Mouse (Mus musculus) liver, postnatal 0 days (tissue): ENCODE measurements at regions not wholly inside any gene's neighbourhood (a gene's known extent, or its start where the extent isn't known, plus 50 kb on each side); places are given as distances from the start of the nearest gene placed in this dataset.

Experiments used
- ATAC-seq: fragments of 200-750 bp; cut with Nextera tagmentation; 2 replicates; pipeline ENCODE4 v1.8.0; 2017; ENCODE audit warnings: mild to moderate bottlenecking, moderate library complexity
- DNase-seq: peaks from one replicate; pipeline ENCODE4 v3.0.0-alpha.2; 2016
- H3K27ac ChIP-seq: fragments of 300-500 bp; sonication (generic); 2 replicates; pipeline ENCODE4 v1.5.1; 2014; ENCODE audit warnings: antibody characterized with exemption, moderate library complexity, mild to moderate bottlenecking, low read depth
- H3K27me3 ChIP-seq: fragments of 300-500 bp; sonication (generic); 2 replicates; pipeline ENCODE4 v1.6.1; 2014; ENCODE audit warnings: low read length, control low read depth, mixed read lengths; ENCODE audit not compliant: insufficient read depth
- H3K36me3 ChIP-seq: fragments of 300-500 bp; sonication (generic); replicated peaks from 2 replicates; pipeline ENCODE4 v1.6.1; 2014; ENCODE audit warnings: mild to moderate bottlenecking, control low read depth, low read length, moderate library complexity, mixed read lengths; ENCODE audit not compliant: insufficient read depth
- H3K4me1 ChIP-seq: fragments of 300-500 bp; sonication (generic); 2 replicates; pipeline ENCODE4 v1.6.1; 2014; ENCODE audit warnings: antibody characterized with exemption, mild to moderate bottlenecking, control low read depth; ENCODE audit not compliant: insufficient read depth
- H3K4me2 ChIP-seq: fragments of 300-500 bp; sonication (generic); 2 replicates; pipeline ENCODE4 v1.6.1; 2014; ENCODE audit warnings: low read depth, mild to moderate bottlenecking, low read length, moderate library complexity, mixed read lengths
- H3K4me3 ChIP-seq: fragments of 300-500 bp; sonication (generic); 2 replicates; pipeline ENCODE4 v1.5.1; 2014; ENCODE audit warnings: low read depth, low read length
- H3K9ac ChIP-seq: fragments of 300-500 bp; sonication (generic); replicated peaks from 2 replicates; pipeline ENCODE4 v1.6.1; 2014; ENCODE audit warnings: mild to moderate bottlenecking, moderate library complexity
- H3K9me3 ChIP-seq: fragments of 300-500 bp; sonication (generic); 2 replicates; pipeline ENCODE4 v1.6.1; 2016; ENCODE audit warnings: mild to moderate bottlenecking, control low read depth, low read length, mixed read lengths
- CTCF ChIP-seq: sonication (generic); IDR thresholded peaks from 2 replicates; pipeline ENCODE4 v1.5.1; 2016; ENCODE audit warnings: antibody characterized with exemption, low read depth
- EP300 ChIP-seq: IDR thresholded peaks from 2 replicates; pipeline ENCODE4 v1.6.1; 2016; ENCODE audit warnings: antibody characterized with exemption, low read depth, mild to moderate bottlenecking
- WGBS: fragments of 180-500 bp; shearing (Covaris S2); extraction: QIAGEN DNeasy Blood & Tissue Kit; methylation state at CpG from one replicate; pipeline ENCODE4 v1.1.7; 2014; ENCODE audit not compliant: insufficient replicate concordance; 5-methylcytosine and 5-hydroxymethylcytosine counted together

DNA sequence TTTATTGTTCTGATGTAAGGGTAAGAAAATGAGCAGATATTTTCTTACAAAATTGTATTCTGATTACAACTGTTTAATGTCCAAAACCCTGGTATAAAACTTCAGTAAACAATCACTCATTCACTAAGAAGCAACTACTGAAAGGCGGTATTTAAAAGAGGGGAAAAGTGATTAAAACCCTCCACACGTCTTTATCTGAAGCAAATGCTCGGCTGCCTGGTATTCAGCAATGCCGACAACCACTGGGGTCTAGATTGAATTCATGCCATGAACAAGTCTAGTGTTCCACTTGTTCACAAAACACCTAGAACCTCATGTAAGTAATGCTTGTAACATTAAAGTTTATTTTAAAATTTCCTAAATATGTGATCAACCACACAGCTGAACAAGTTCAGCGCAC, 139.2 kb upstream of the Klf14 start:
- H3K9me3 ChIP-seq, result no peaks in the 10 kb centered on the region
- H3K27ac ChIP-seq, result no peak overlapping the region
- no peaks in the 10 kb centered on the region for H3K27me3 ChIP-seq
- H3K9ac ChIP-seq, result no peak overlapping the region
- no peaks in the 10 kb centered on the region for H3K36me3 ChIP-seq
- H3K4me3 ChIP-seq, result no peak overlapping the region
- H3K4me1 ChIP-seq, result no peaks in the 10 kb centered on the region
- TF ChIP-seq CTCF (no peak), EP300 (no peak)
- DNase-seq (no peak), ATAC-seq (no peak)
- 85% methylated on average over 5 of the region's 5 CpGs for WGBS
- H3K4me2 ChIP-seq, result no peak overlapping the region

DNA sequence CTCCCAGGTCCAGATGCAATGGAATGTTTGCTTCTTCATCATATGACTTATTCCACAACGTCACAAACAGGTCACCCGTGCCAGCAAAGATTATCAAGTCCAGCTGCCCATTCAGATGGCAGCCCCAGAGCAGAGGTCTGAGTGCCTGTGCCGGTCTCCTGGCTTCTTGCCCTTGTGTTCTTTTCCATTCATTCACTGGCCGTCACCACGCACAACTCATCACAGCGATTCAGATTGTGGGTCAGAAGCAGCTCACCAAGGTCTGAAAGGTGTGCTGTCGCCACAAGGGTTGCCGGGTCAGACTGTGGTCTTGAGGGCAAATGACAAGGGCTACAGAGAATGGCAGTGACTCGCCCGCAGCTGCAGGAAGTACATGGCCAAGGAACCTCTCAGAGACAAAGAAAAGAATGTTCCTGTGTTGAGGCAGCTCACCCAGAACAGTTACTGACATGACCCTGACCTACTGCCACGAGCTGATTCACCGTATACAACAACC, 141.3 kb upstream of the Klf14 start:
- H3K9me3 ChIP-seq, result no peaks in the 10 kb centered on the region
- no peak overlapping the region for H3K4me2 ChIP-seq
- 63% methylated on average over 12 of the region's 12 CpGs for WGBS
- H3K36me3 ChIP-seq, result no peaks in the 10 kb centered on the region; the same call in 1 of the 2 replicates
- ATAC-seq (no peak), DNase-seq (no peak)
- H3K27me3 ChIP-seq, result no peaks in the 10 kb centered on the region
- no peak overlapping the region for H3K27ac ChIP-seq
- H3K9ac ChIP-seq, result no peak overlapping the region
- no peak overlapping the region for H3K4me3 ChIP-seq
- H3K4me1 ChIP-seq, result no peaks in the 10 kb centered on the region
- TF ChIP-seq EP300 (no peak), CTCF (no peak)

DNA sequence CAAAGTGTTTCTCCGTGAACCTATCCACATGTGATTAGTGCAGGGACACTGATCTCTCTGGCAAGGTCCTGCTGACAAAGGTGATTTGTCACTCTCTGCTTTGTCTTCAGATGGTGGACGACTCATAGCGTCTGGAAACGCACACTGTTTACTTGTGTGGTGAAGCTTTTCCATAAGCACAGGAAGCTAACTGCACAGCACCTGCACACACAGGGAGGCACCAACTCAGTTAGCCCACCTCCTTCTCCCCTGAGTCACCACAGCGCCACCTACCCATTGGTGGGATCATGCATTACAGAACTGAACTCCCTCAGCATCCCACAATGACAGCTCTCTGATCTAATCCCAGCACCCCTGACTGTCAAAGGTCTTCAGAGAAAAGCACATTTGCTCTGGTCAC, 141.9 kb upstream of the Klf14 start:
- no peaks in the 10 kb centered on the region for H3K27me3 ChIP-seq
- H3K4me1 ChIP-seq, result no peaks in the 10 kb centered on the region
- H3K27ac ChIP-seq, result no peak overlapping the region
- H3K9me3 ChIP-seq, result no peaks in the 10 kb centered on the region
- no peak for DNase-seq
- H3K4me3 ChIP-seq, result no peak overlapping the region
- no peak overlapping the region for H3K4me2 ChIP-seq
- ATAC-seq, result no peak
- no peak for TF ChIP-seq EP300
- TF ChIP-seq CTCF, result peak; percentile 52
- no peaks in the 10 kb centered on the region; the same call in 1 of the 2 replicates for H3K36me3 ChIP-seq
- H3K9ac ChIP-seq, result no peak overlapping the region
- 74% methylated on average over 5 of the region's 5 CpGs for WGBS

DNA sequence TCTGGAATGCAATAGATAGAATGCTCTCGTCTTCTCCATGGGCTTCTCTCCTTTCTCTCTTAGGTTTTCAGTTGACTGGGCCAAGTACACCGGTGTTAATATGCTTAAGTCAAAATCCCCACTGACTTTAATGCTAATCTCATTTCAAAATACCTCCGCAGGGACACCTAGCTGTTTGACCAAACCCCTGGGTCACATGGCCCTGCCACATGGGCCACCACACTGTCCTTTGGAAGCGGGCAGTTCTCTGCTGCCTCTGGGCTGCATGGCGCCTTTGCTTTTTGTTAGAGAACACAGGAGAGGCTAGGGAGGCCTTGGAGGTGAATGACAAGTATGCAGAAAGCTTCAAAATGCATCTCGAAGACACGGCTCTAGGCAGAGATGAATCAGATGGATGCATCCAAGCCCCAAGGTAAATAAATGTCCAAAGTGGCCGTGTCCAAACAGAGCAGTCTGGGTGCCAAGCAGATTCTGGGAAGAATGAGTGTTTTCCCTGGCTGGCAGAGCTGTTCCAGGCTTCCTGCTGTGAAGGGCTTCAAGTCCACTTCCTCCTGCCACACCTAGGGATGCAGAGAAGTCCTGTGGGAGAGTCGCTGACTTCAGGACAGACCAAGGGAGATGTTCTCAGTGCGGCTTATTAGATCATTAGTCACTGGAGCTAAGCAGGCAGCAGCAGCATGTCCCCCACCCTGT, 147.4 kb upstream of the Klf14 start:
- Histone ChIP-seq H3K9ac (no peak overlapping the region), H3K9me3 (peaks cover 8% of the 10 kb centered on the region), H3K27me3 (no peaks in the 10 kb centered on the region), H3K4me3 (no peak overlapping the region), H3K4me2 (no peak overlapping the region), H3K36me3 (peaks cover 3% of the 10 kb centered on the region; the same call in 1 of the 2 replicates), H3K4me1 (0 out of 2 replicates have a peak, but pooled peaks cover 4% of the 10 kb centered on the region), H3K27ac (no peak overlapping the region)
- DNase-seq (no peak), ATAC-seq (no peak)
- TF ChIP-seq EP300, result no peak
- TF ChIP-seq CTCF, result no peak
- WGBS, result 74% methylated on average over 10 of the region's 10 CpGs

DNA sequence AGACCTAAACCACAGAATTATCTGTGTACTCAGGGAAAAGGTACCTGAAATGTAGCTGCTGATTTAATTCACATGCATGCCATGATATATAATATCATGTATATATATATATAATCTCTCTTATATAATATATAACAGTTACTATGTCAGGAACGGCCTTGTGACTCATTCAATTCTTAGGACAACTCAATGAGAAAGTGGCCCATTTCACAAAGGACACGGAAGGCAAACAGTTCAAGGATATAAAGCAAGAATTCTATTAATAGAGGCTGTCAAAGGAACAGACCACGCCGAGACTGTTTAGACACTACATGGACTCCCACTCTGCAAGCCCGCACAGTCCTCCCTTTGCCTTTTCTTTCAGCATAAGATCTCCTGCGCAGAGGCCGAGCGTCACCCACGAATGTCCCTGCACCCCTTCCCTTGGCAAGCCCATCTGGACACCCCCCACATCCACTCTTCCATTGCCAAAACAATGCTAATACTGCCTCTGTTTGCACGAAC, 148.0 kb upstream of the Klf14 start:
- H3K4me1 ChIP-seq, result peaks cover 4% of the 10 kb centered on the region; the same call in 1 of the 2 replicates
- H3K4me2 ChIP-seq, result no peak overlapping the region
- WGBS, result 78% methylated on average over 10 of the region's 10 CpGs
- no peak overlapping the region for H3K27ac ChIP-seq
- H3K9me3 ChIP-seq, result peaks cover 8% of the 10 kb centered on the region
- no peak for TF ChIP-seq CTCF
- no peak for TF ChIP-seq EP300
- H3K9ac ChIP-seq, result no peak overlapping the region
- no peak overlapping the region for H3K4me3 ChIP-seq
- no peak for DNase-seq
- peaks cover 3% of the 10 kb centered on the region; the same call in 1 of the 2 replicates for H3K36me3 ChIP-seq
- H3K27me3 ChIP-seq, result no peaks in the 10 kb centered on the region
- no peak for ATAC-seq

DNA sequence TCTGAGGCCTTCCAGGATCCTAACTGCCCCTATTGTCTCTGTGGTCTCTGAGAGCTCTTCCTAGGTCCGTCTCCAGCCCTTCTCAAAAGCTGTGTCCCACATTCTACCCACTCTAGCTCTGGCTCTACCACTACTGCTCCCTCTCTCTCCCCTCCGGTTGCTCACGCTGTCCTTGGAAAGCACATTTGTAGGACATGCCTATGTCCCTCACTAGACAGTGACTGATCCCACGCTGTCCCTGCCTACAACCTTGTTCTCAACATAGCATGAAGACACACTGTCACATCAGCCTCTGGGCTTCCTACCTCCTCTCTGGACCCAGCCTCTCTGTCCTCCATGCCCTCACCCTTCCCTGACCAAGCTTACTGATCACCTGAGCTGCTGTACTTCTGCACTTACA, 148.5 kb upstream of the Klf14 start:
- no peak for DNase-seq
- 88% methylated on average over 4 of the region's 4 CpGs for WGBS

More for the DNA sequence above, 148.5 kb upstream of the Klf14 start:
- no peaks in the 10 kb centered on the region for H3K27me3 ChIP-seq
- no peak overlapping the region for H3K27ac ChIP-seq
- H3K9me3 ChIP-seq, result peaks cover 8% of the 10 kb centered on the region
- H3K4me2 ChIP-seq, result no peak overlapping the region
- no peak for ATAC-seq
- peaks cover 7% of the 10 kb centered on the region for H3K4me1 ChIP-seq
- TF ChIP-seq EP300, result no peak
- TF ChIP-seq CTCF, result no peak
- H3K36me3 ChIP-seq, result peaks cover 3% of the 10 kb centered on the region; the same call in 1 of the 2 replicates
- H3K9ac ChIP-seq, result no peak overlapping the region
- H3K4me3 ChIP-seq, result no peak overlapping the region
